Mouse (Mus musculus) brain, embryonic 14.5 days (tissue): ENCODE results near the gene Nlgn2. TPM values are rescaled to one million over a fixed set of nuclear protein-coding genes. Genes with fewer than 3 reads are reported as not detected.

Experiments
- DNase-seq: peaks from one replicate; pipeline ENCODE4 v3.0.0-alpha.2; 2011; ENCODE audit warnings: low read depth
- CTCF ChIP-seq: fragments of 200-500 bp; IDR thresholded peaks from 2 replicates; pipeline ENCODE4 v1.5.1; 2012; ENCODE audit warnings: inconsistent platforms, mild to moderate bottlenecking, moderate library complexity, borderline replicate concordance; ENCODE audit not compliant: insufficient read depth, insufficient read length; ENCODE audit errors: extremely low read depth
- POLR2A ChIP-seq: fragments of 200-500 bp; IDR thresholded peaks from 2 replicates; pipeline ENCODE4 v1.6.1; 2012; ENCODE audit warnings: mild to moderate bottlenecking, inconsistent platforms, borderline replicate concordance; ENCODE audit not compliant: poor library complexity, insufficient read depth, insufficient read length, severe bottlenecking; ENCODE audit errors: extremely low read depth
- polyA plus RNA-seq: library from polyadenylated mRNA; depleted of rRNA; stranded (reverse); fragments of >200 nt; gene quantifications from 2 replicates; pipeline ENCODE4 v1.2.3, GENCODE M21; 2012; rRNA removed

Nlgn2 gene
- polyA plus RNA-seq, 1 experiment: 183 TPM

GRCm38 (mm10) chr11:69778258-69778982 lies 59.2 kb downstream of the Nlgn2 start:
- DNase-seq: no peak
- no peak for TF ChIP-seq CTCF
- TF ChIP-seq POLR2A: no peak

GRCm38 (mm10) chr11:69777504-69778257 lies 59.9 kb downstream of the Nlgn2 start:
- TF ChIP-seq CTCF (no peak), POLR2A (no peak)
- DNase-seq: no peak

- DNase-seq: no peak
- TF ChIP-seq POLR2A (no peak), CTCF (no peak)
Observed at GRCm38 (mm10) chr11:69776488-69776887, 61.1 kb downstream of the Nlgn2 start.

- TF ChIP-seq POLR2A: no peak
- TF ChIP-seq CTCF: no peak
- no peak for DNase-seq
Observed at GRCm38 (mm10) chr11:69775716-69776115, 61.9 kb downstream of the Nlgn2 start.

- no peak for DNase-seq
- TF ChIP-seq CTCF (no peak), POLR2A (no peak)
Observed at GRCm38 (mm10) chr11:69774961-69775360, 62.6 kb downstream of the Nlgn2 start.

Other genes starting within 250 kb of the Nlgn2 start
- gene Atp1b2, start 231.8 kb downstream of the Nlgn2 start, polyA plus RNA-seq: 44.3 and 74.7 TPM in 2 replicates
- gene Shbg, start 219.9 kb downstream of the Nlgn2 start, polyA plus RNA-seq: 0.08 TPM in 1 of 2 replicates, not detected in the other
- gene Sat2, start 215.8 kb downstream of the Nlgn2 start, polyA plus RNA-seq: 13.7 and 17.8 TPM in 2 replicates
- 129 and 151 TPM in 2 replicates for gene Fxr2, start 204.8 kb downstream of the Nlgn2 start, polyA plus RNA-seq
- gene Sox15, start 182.5 kb downstream of the Nlgn2 start, polyA plus RNA-seq: 0.42 TPM in 1 of 2 replicates, not detected in the other
- 133 and 185 TPM in 2 replicates for gene Mpdu1, start 175.1 kb downstream of the Nlgn2 start, polyA plus RNA-seq
- gene Cd68, start 171.6 kb downstream of the Nlgn2 start, polyA plus RNA-seq: 7.8 and 10.8 TPM in 2 replicates
- gene Eif4a1, start 165.4 kb downstream of the Nlgn2 start, polyA plus RNA-seq: 894 and 1,040 TPM in 2 replicates
- gene Senp3, start 155.7 kb downstream of the Nlgn2 start, polyA plus RNA-seq: 139 and 167 TPM in 2 replicates
- gene Tnfsf13, start 152.0 kb downstream of the Nlgn2 start, polyA plus RNA-seq: 0.55 and 0.71 TPM in 2 replicates
- gene Tnfsf12, start 141.9 kb downstream of the Nlgn2 start, polyA plus RNA-seq: 5.3 and 6.0 TPM in 2 replicates
- gene Tnfsfm13, start 141.7 kb downstream of the Nlgn2 start, polyA plus RNA-seq: 0.77 and 1.2 TPM in 2 replicates
- gene Polr2a, start 79.1 kb downstream of the Nlgn2 start, polyA plus RNA-seq: 35.8 and 71.0 TPM in 2 replicates
- 0.68 and 1.1 TPM in 2 replicates for gene Slc35g3, start 75.8 kb downstream of the Nlgn2 start, polyA plus RNA-seq
- gene Zbtb4, start 71.9 kb downstream of the Nlgn2 start, polyA plus RNA-seq: 10.0 and 12.1 TPM in 2 replicates
- gene Chrnb1, start 41.8 kb downstream of the Nlgn2 start, polyA plus RNA-seq: 3.0 and 4.2 TPM in 2 replicates
- 20.4 and 20.9 TPM in 2 replicates for gene Fgf11, start 35.9 kb downstream of the Nlgn2 start, polyA plus RNA-seq
- gene Tmem102, start 32.2 kb downstream of the Nlgn2 start, polyA plus RNA-seq: 0.30 and 0.36 TPM in 2 replicates
- not detected in 2 replicates for gene Gm39566, start 22.5 kb downstream of the Nlgn2 start, polyA plus RNA-seq
- not detected in 2 replicates for gene Spem2, start 19.3 kb downstream of the Nlgn2 start, polyA plus RNA-seq
- 1.3 and 1.4 TPM in 2 replicates for gene Spem1, start 15.6 kb downstream of the Nlgn2 start, polyA plus RNA-seq
- 167 and 271 TPM in 2 replicates for gene Tmem256, start 730 bp upstream of the Nlgn2 start, polyA plus RNA-seq
- gene Plscr3, start 8.6 kb upstream of the Nlgn2 start, polyA plus RNA-seq: 86.3 and 105 TPM in 2 replicates
- 0.18 and 0.29 TPM in 2 replicates for gene Tnk1, start 20.9 kb upstream of the Nlgn2 start, polyA plus RNA-seq
- not detected in 2 replicates for gene Tmem95, start 40.2 kb upstream of the Nlgn2 start, polyA plus RNA-seq
- gene Kctd11, start 43.6 kb upstream of the Nlgn2 start, polyA plus RNA-seq: 1.6 and 1.9 TPM in 2 replicates
- gene Acap1, start 57.8 kb upstream of the Nlgn2 start, polyA plus RNA-seq: 0.59 and 0.82 TPM in 2 replicates
- gene 2810408A11Rik, start 63.2 kb upstream of the Nlgn2 start, polyA plus RNA-seq: 8.5 and 9.5 TPM in 2 replicates
- gene Neurl4, start 63.3 kb upstream of the Nlgn2 start, polyA plus RNA-seq: 118 and 129 TPM in 2 replicates
- 80.8 and 109 TPM in 2 replicates for gene Gps2, start 76.1 kb upstream of the Nlgn2 start, polyA plus RNA-seq
- 727 and 821 TPM in 2 replicates for gene Eif5a, start 84.2 kb upstream of the Nlgn2 start, polyA plus RNA-seq
- gene Ybx2, start 98.0 kb upstream of the Nlgn2 start, polyA plus RNA-seq: 45.0 and 67.9 TPM in 2 replicates
- 5.2 and 12.5 TPM in 2 replicates for gene Slc2a4, start 110.4 kb upstream of the Nlgn2 start, polyA plus RNA-seq
- 0.33 and 0.38 TPM in 2 replicates for gene Cldn7, start 127.0 kb upstream of the Nlgn2 start, polyA plus RNA-seq
- 98.1 and 110 TPM in 2 replicates for gene Ctdnep1, start 143.4 kb upstream of the Nlgn2 start, polyA plus RNA-seq
- 127 and 159 TPM in 2 replicates for gene Elp5, start 144.7 kb upstream of the Nlgn2 start, polyA plus RNA-seq
- 457 and 501 TPM in 2 replicates for gene Gabarap, start 153.4 kb upstream of the Nlgn2 start, polyA plus RNA-seq
- gene Phf23, start 158.0 kb upstream of the Nlgn2 start, polyA plus RNA-seq: 49.2 and 54.9 TPM in 2 replicates
- gene Dvl2, start 162.8 kb upstream of the Nlgn2 start, polyA plus RNA-seq: 36.8 and 45.7 TPM in 2 replicates
- gene Acadvl, start 177.6 kb upstream of the Nlgn2 start, polyA plus RNA-seq: 36.0 and 43.9 TPM in 2 replicates
- 231 and 306 TPM in 2 replicates for gene Dlg4, start 179.2 kb upstream of the Nlgn2 start, polyA plus RNA-seq
- 1.2 and 1.8 TPM in 2 replicates for gene Asgr1, start 216.3 kb upstream of the Nlgn2 start, polyA plus RNA-seq